Mouse (Mus musculus) E14TG2a.4 (cell line): ENCODE results near the gene Gdf9.

Experiments used
- CTCF ChIP-seq: conservative IDR thresholded peaks from 2 replicates; pipeline ENCODE4 v1.5.1; 2014; ENCODE audit warnings: low read length
- NANOG ChIP-seq: IDR thresholded peaks from 2 replicates; pipeline ENCODE4 v1.6.1; 2014; ENCODE audit warnings: borderline replicate concordance, low read length, mixed read lengths
- POU5F1 ChIP-seq: IDR thresholded peaks from 2 replicates; pipeline ENCODE4 v1.6.1; 2014; ENCODE audit warnings: low read length, borderline replicate concordance

DNA sequence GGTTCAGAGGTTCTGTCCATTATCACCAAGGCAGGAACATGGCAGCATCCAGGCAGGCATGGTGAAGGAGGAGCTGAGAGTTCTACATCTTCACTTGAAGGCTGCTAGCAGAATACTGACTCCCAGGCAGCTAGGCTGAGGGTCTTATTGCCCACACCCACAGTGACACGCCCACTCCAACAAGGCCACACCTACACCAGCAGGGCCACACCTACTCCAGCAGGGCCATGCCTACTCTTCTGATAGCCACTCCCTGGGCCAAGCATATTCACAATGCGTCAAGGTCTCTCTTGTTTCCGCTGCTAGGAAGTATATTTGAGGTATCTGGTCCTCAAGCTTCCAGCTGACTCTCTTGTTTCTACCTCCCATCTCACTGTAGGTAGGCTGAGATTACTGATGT lies 28.2 kb downstream of the Gdf9 start:
- TF ChIP-seq CTCF = no peak
- TF ChIP-seq POU5F1 = no peak
- no peak for TF ChIP-seq NANOG
